Mouse (Mus musculus): ENCODE data around the gene Prr19. TPM values are rescaled to one million over a fixed set of nuclear protein-coding genes. Genes with fewer than 3 reads are reported as not detected.

Gene Prr19
- total and polyA plus RNA-seq, 2 experiments from 2014 or later: 2.5 to 7.0 TPM

DNA sequence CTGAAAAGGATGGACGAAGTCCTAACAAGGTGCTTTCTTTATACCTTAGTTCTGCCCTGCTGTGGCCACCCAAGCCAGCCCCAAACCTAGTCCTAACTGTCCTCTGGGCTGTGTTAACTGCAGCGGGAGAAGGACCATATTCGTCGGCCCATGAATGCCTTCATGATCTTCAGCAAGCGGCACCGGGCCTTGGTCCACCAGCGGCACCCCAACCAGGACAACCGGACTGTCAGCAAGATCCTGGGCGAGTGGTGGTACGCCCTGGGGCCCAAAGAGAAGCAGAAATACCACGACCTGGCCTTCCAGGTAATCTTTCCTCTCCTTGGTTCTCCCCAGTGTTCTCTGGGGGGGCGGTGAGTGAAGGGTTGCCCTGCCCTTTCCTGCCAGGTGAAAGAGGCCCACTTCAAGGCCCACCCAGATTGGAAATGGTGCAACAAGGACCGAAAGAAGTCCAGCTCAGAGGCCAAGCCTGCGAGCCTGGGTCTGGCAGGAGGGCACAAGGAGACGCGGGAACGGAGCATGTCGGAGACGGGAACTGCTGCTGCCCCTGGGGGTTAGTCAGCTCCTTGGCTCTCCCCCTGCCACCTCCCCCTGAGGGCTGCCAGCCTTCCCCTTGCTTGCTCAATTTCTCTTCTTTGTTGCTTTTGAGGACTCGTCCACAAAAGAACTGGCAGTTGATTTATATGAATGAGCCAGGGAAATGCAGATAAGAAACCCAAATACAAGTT, 15.5 kb upstream of the Prr19 start:
- WGBS: 87% methylated on average over 20 of the region's 20 CpGs
- no peak for TF ChIP-seq CTCF (IDR thresholded peaks at IDR 0.05)
- Histone ChIP-seq H3K27ac (ENCODE audit: low read depth, low read length) (no peak overlapping the region), H3K4me3 (ENCODE audit: low read depth, low read length) (no peak overlapping the region), H3K27me3 (ENCODE audit: insufficient read depth, low read length) (no peaks in the 10 kb centered on the region), H3K9me3 (ENCODE audit: low read length) (no peaks in the 10 kb centered on the region), H3K9ac (replicated peaks; ENCODE audit: low read length, poor library complexity, severe bottlenecking) (no peak overlapping the region), H3K36me3 (ENCODE audit: insufficient read depth, low read length) (peaks cover 56% of the 10 kb centered on the region), H3K4me2 (ENCODE audit: low read depth, low read length, poor library complexity, severe bottlenecking) (no peak overlapping the region), H3K4me1 (ENCODE audit: insufficient read depth, low read length) (peaks cover 26% of the 10 kb centered on the region)
- no peak for ATAC-seq (ENCODE audit: low FRiP score)
- DNase-seq (ENCODE audit: low spot score): no peak

DNA sequence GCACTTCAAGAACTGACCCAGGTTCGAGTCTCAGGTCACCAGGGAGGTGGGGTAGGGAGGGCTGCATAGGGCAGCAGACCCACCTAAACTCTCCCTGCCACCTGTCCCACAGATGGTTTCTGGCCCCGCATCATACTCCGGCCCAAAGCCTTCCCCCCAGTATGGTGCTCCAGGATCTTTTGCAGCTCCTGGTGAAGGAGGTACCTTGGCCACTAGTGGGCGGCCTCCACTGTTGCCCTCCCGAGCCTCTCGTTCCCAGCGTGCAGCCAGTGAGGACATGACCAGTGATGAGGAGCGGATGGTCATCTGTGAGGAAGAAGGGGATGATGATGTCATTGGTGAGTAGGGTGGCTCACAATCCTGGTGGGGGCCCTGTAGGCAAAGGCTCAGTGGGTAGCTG, 14.2 kb upstream of the Prr19 start:
- WGBS: 80% methylated on average over 8 of the region's 8 CpGs
- peak; percentile 28; the same call in 1 of the 2 replicates for TF ChIP-seq CTCF (IDR thresholded peaks at IDR 0.05)

DNA sequence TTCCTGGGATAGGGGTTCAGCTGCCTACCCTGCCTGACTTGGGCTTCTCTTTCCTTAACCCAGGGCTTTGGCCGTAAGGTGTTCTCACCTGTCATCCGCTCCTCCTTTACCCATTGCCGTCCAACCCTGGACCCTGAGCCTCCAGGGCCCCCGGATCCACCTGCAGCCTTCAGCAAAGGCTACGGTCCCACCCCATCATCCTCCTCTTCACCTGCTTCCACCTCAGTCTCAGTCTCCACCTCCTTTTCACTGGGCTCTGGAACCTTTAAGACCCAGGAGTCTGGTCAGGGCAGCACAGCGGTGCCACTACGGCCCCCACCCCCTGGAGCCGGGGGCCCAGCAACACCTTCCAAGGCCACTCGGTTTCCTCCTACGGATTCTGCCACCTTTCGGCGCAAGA, 13.2 kb upstream of the Prr19 start:
- H3K27ac ChIP-seq (ENCODE audit: low read depth, low read length): no peak overlapping the region
- no peak for ATAC-seq (ENCODE audit: low FRiP score)
- no peak overlapping the region for H3K4me3 ChIP-seq (ENCODE audit: low read depth, low read length)
- H3K27me3 ChIP-seq (ENCODE audit: insufficient read depth, low read length): no peaks in the 10 kb centered on the region
- no peak overlapping the region for H3K9ac ChIP-seq (replicated peaks; ENCODE audit: low read length, poor library complexity, severe bottlenecking)
- H3K36me3 ChIP-seq (ENCODE audit: insufficient read depth, low read length): peaks cover 74% of the 10 kb centered on the region
- no peaks in the 10 kb centered on the region for H3K9me3 ChIP-seq (ENCODE audit: low read length)
- DNase-seq (ENCODE audit: low spot score): no peak
- TF ChIP-seq CTCF (IDR thresholded peaks at IDR 0.05): no peak
- 94% methylated on average over 12 of the region's 12 CpGs for WGBS
- H3K4me1 ChIP-seq (ENCODE audit: insufficient read depth, low read length): peaks cover 18% of the 10 kb centered on the region
- H3K4me2 ChIP-seq (ENCODE audit: low read depth, low read length, poor library complexity, severe bottlenecking): no peak overlapping the region

More for the DNA sequence above, 14.2 kb upstream of the Prr19 start:
- Histone ChIP-seq H3K4me2 (ENCODE audit: low read depth, low read length, poor library complexity, severe bottlenecking) (no peak overlapping the region), H3K9me3 (ENCODE audit: low read length) (no peaks in the 10 kb centered on the region), H3K36me3 (ENCODE audit: insufficient read depth, low read length) (peaks cover 69% of the 10 kb centered on the region), H3K27ac (ENCODE audit: low read depth, low read length) (no peak overlapping the region), H3K27me3 (ENCODE audit: insufficient read depth, low read length) (no peaks in the 10 kb centered on the region), H3K4me1 (ENCODE audit: insufficient read depth, low read length) (peaks cover 21% of the 10 kb centered on the region), H3K4me3 (ENCODE audit: low read depth, low read length) (no peak overlapping the region), H3K9ac (replicated peaks; ENCODE audit: low read length, poor library complexity, severe bottlenecking) (no peak overlapping the region)
- DNase-seq (ENCODE audit: low spot score): no peak
- no peak for ATAC-seq (ENCODE audit: low FRiP score)

DNA sequence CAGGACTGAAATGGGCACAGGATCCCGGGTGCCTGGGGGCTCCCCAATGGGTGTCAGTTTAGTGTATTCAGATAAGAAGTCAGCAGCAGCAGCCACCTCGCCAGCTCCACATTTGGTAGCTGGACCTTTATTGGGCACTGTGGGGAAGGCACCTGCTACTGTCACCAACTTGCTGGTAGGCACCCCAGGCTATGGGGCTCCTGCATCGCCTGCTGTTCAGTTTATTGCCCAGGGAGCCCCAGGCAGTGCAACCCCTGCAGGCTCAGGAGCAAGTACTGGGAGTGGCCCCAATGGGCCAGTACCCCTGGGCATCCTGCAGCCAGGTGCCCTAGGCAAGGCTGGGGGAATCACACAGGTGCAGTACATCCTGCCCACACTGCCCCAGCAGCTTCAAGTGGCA, 12.5 kb upstream of the Prr19 start:
- TF ChIP-seq CTCF (IDR thresholded peaks at IDR 0.05): no peak
- no peak for DNase-seq (ENCODE audit: low spot score)

DNA sequence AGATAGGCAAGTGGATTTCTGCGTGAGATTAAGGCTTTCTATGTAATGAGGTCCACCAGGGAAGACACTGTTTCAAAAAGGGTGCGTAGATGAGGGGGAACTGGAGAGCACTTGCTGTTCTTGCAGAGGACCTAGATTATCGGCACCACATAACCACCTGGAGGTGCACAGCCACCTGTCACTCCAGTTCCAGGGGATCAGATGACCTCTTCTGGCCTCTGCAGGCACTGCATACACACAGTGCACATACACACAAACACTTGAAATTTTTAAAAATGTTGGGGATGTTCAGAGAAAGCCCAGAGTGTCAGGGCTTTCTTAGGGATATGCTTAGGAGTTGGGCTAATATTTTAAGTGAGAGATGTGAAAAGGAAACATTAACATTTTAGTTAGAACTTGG, 11.3 kb upstream of the Prr19 start:
- H3K9me3 ChIP-seq (ENCODE audit: low read length): no peaks in the 10 kb centered on the region
- no peaks in the 10 kb centered on the region for H3K27me3 ChIP-seq (ENCODE audit: insufficient read depth, low read length)
- peak; percentile 40 for TF ChIP-seq CTCF (IDR thresholded peaks at IDR 0.05)
- peaks cover 88% of the 10 kb centered on the region for H3K36me3 ChIP-seq (ENCODE audit: insufficient read depth, low read length)
- ATAC-seq (ENCODE audit: low FRiP score): no peak
- H3K4me3 ChIP-seq (ENCODE audit: low read depth, low read length): no peak overlapping the region
- H3K9ac ChIP-seq (replicated peaks; ENCODE audit: low read length, poor library complexity, severe bottlenecking): no peak overlapping the region
- WGBS: 91% methylated on average over 3 of the region's 3 CpGs
- no peak overlapping the region for H3K4me2 ChIP-seq (ENCODE audit: low read depth, low read length, poor library complexity, severe bottlenecking)
- H3K27ac ChIP-seq (ENCODE audit: low read depth, low read length): no peak overlapping the region
- DNase-seq (ENCODE audit: low spot score): no peak
- no peaks in the 10 kb centered on the region for H3K4me1 ChIP-seq (ENCODE audit: insufficient read depth, low read length)

More for the DNA sequence above, 12.5 kb upstream of the Prr19 start:
- no peaks in the 10 kb centered on the region for H3K9me3 ChIP-seq (ENCODE audit: low read length)
- WGBS: 89% methylated on average over 3 of the region's 3 CpGs
- H3K4me3 ChIP-seq (ENCODE audit: low read depth, low read length): no peak overlapping the region
- H3K36me3 ChIP-seq (ENCODE audit: insufficient read depth, low read length): peaks cover 82% of the 10 kb centered on the region
- H3K4me2 ChIP-seq (ENCODE audit: low read depth, low read length, poor library complexity, severe bottlenecking): no peak overlapping the region
- peaks cover 11% of the 10 kb centered on the region for H3K4me1 ChIP-seq (ENCODE audit: insufficient read depth, low read length)
- no peak overlapping the region for H3K27ac ChIP-seq (ENCODE audit: low read depth, low read length)
- no peak overlapping the region for H3K9ac ChIP-seq (replicated peaks; ENCODE audit: low read length, poor library complexity, severe bottlenecking)
- no peak for ATAC-seq (ENCODE audit: low FRiP score)
- no peaks in the 10 kb centered on the region for H3K27me3 ChIP-seq (ENCODE audit: insufficient read depth, low read length)

DNA sequence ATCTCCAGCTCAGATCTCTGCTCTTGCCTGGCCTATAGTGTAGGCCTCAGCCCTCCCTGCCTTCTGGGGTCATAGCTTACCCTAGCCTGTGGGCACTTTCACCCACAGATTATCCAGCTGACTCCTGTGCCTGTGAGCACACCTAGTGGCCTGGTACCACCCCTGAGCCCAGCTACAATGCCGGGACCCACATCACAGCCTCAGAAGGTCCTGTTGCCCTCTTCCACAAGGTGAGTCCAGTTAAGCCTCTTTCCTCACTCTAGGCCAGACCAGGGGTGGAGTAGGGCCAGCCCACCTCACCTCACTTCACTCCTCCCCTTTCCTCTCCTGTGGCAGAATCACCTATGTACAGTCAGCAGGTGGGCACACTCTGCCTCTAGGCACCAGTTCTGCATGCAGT, 10.7 kb upstream of the Prr19 start:
- no peak for TF ChIP-seq CTCF (IDR thresholded peaks at IDR 0.05)
- no peak for DNase-seq (ENCODE audit: low spot score)
- Histone ChIP-seq H3K9ac (replicated peaks; ENCODE audit: low read length, poor library complexity, severe bottlenecking) (no peak overlapping the region), H3K4me1 (ENCODE audit: insufficient read depth, low read length) (no peaks in the 10 kb centered on the region), H3K4me3 (ENCODE audit: low read depth, low read length) (no peak overlapping the region), H3K4me2 (ENCODE audit: low read depth, low read length, poor library complexity, severe bottlenecking) (no peak overlapping the region), H3K27me3 (ENCODE audit: insufficient read depth, low read length) (no peaks in the 10 kb centered on the region), H3K9me3 (ENCODE audit: low read length) (no peaks in the 10 kb centered on the region), H3K36me3 (ENCODE audit: insufficient read depth, low read length) (peaks cover 83% of the 10 kb centered on the region), H3K27ac (ENCODE audit: low read depth, low read length) (no peak overlapping the region)
- no peak for ATAC-seq (ENCODE audit: low FRiP score)
- WGBS: 100% methylated on average over 1 of the region's 1 CpGs
